Mouse (Mus musculus) macrophage (primary cell): ENCODE data around the gene Tpcn2. TPM values are rescaled to one million over a fixed set of nuclear protein-coding genes. Genes with fewer than 3 reads are reported as not detected.

ENCODE experiments used
- H3K27ac ChIP-seq: fragments of 350-480 bp; formaldehyde crosslinking; 2 replicates; pipeline ENCODE4 v1.9.0; 2021
- H3K36me3 ChIP-seq: fragments of 350-480 bp; formaldehyde crosslinking; 2 replicates; pipeline ENCODE4 v1.9.0; 2021; ENCODE audit errors: inconsistent target
- H3K4me3 ChIP-seq: fragments of 350-480 bp; formaldehyde crosslinking; 2 replicates; pipeline ENCODE4 v1.9.0; 2021; ENCODE audit errors: inconsistent target
- H3K79me2 ChIP-seq: fragments of 350-480 bp; formaldehyde crosslinking; 2 replicates; pipeline ENCODE4 v1.9.0; 2021; ENCODE audit errors: inconsistent target
- WGBS: methylation state at CpG from one replicate; pipeline ENCODE4 v1.1.7; 2026; ENCODE audit warnings: inconsistent platforms; ENCODE audit not compliant: missing documents; 5-methylcytosine and 5-hydroxymethylcytosine counted together
- polyA plus RNA-seq: library from polyadenylated mRNA; stranded (reverse); fragments of 250-400 nt; gene quantifications from 3 replicates; pipeline ENCODE4 v1.2.4, GENCODE M21; 2018; ENCODE audit warnings: inconsistent platforms

Tpcn2 gene
- polyA plus RNA-seq, 1 experiment from 2014 or later, result 52.0 TPM

GRCm38 (mm10) chr7:145211680-145212659 is 71.8 kb downstream of the Tpcn2 start:
- no peaks in the 10 kb centered on the region for H3K79me2 ChIP-seq
- 95% methylated on average over 13 of the region's 14 CpGs for WGBS
- H3K4me3 ChIP-seq, result no peak overlapping the region
- no peaks in the 10 kb centered on the region for H3K36me3 ChIP-seq
- H3K27ac ChIP-seq, result no peak overlapping the region

- H3K79me2 ChIP-seq, result no peaks in the 10 kb centered on the region
- WGBS, result 44% methylated on average over 4 of the region's 4 CpGs
- no peak overlapping the region for H3K27ac ChIP-seq
- H3K36me3 ChIP-seq, result no peaks in the 10 kb centered on the region
- H3K4me3 ChIP-seq, result no peak overlapping the region
These were observed 73.2 kb downstream of the Tpcn2 start for GRCm38 (mm10) chr7:145210477-145211070.

GRCm38 (mm10) chr7:145208006-145208405 is 75.8 kb downstream of the Tpcn2 start, which contains the start of gene 1810010D01Rik:
Gene 1810010D01Rik (minus strand): TSS chr7:145208119.
- no peaks in the 10 kb centered on the region for H3K36me3 ChIP-seq
- H3K27ac ChIP-seq, result no peak within 1 kb of the TSS
- H3K4me3 ChIP-seq, result no peak within 1 kb of the TSS
- 88% methylated on average over 4 of the region's 4 CpGs for WGBS
- no peaks in the 10 kb centered on the region for H3K79me2 ChIP-seq

- WGBS, result 94% methylated on average over 6 of the region's 6 CpGs
- Histone ChIP-seq H3K36me3 (no peaks in the 10 kb centered on the region), H3K4me3 (no peak overlapping the region), H3K27ac (peak overlapping the region; percentile 12; the same call in 1 of the 2 replicates), H3K79me2 (no peaks in the 10 kb centered on the region)
These were observed 77.0 kb downstream of the Tpcn2 start for GRCm38 (mm10) chr7:145206801-145207200.

GRCm38 (mm10) chr7:145206056-145206610 is 77.7 kb downstream of the Tpcn2 start:
- Histone ChIP-seq H3K79me2 (no peaks in the 10 kb centered on the region), H3K4me3 (no peak overlapping the region), H3K27ac (peak overlapping the region; percentile 12; the same call in 1 of the 2 replicates), H3K36me3 (no peaks in the 10 kb centered on the region)
- WGBS, result 29% methylated on average over 29 of the region's 34 CpGs

GRCm38 (mm10) chr7:145205363-145205902 is 78.4 kb downstream of the Tpcn2 start:
- WGBS, result 100% methylated on average over 4 of the region's 4 CpGs
- H3K27ac ChIP-seq, result no peak overlapping the region; the same call in 1 of the 2 replicates
- no peaks in the 10 kb centered on the region for H3K79me2 ChIP-seq
- H3K36me3 ChIP-seq, result no peaks in the 10 kb centered on the region
- H3K4me3 ChIP-seq, result no peak overlapping the region

- Histone ChIP-seq H3K27ac (no peak overlapping the region), H3K36me3 (no peaks in the 10 kb centered on the region), H3K79me2 (no peaks in the 10 kb centered on the region), H3K4me3 (no peak overlapping the region)
- WGBS, result 100% methylated on average over 2 of the region's 2 CpGs
These were observed 84.1 kb downstream of the Tpcn2 start for GRCm38 (mm10) chr7:145199711-145200110.

- no peak overlapping the region for H3K4me3 ChIP-seq
- H3K27ac ChIP-seq, result peak overlapping the region; percentile 87
- no peaks in the 10 kb centered on the region for H3K36me3 ChIP-seq
- no peaks in the 10 kb centered on the region for H3K79me2 ChIP-seq
- WGBS, result 18% methylated on average over 4 of the region's 4 CpGs
These were observed 85.5 kb downstream of the Tpcn2 start for GRCm38 (mm10) chr7:145198223-145198714.

- 80% methylated on average over 3 of the region's 3 CpGs for WGBS
- Histone ChIP-seq H3K79me2 (no peaks in the 10 kb centered on the region), H3K27ac (peak overlapping the region; percentile 87), H3K4me3 (no peak overlapping the region), H3K36me3 (no peaks in the 10 kb centered on the region)
These were observed 86.1 kb downstream of the Tpcn2 start for GRCm38 (mm10) chr7:145197711-145198110.

GRCm38 (mm10) chr7:145197042-145197441 is 86.8 kb downstream of the Tpcn2 start:
- no peaks in the 10 kb centered on the region for H3K36me3 ChIP-seq
- H3K27ac ChIP-seq, result peak overlapping the region; percentile 87
- no peaks in the 10 kb centered on the region for H3K79me2 ChIP-seq
- 89% methylated on average over 3 of the region's 3 CpGs for WGBS
- no peak overlapping the region for H3K4me3 ChIP-seq

GRCm38 (mm10) chr7:145196340-145196739 is 87.5 kb downstream of the Tpcn2 start:
- WGBS, result 97% methylated on average over 6 of the region's 6 CpGs
- Histone ChIP-seq H3K27ac (peak overlapping the region; percentile 87; the same call in 1 of the 2 replicates), H3K79me2 (no peaks in the 10 kb centered on the region), H3K4me3 (no peak overlapping the region), H3K36me3 (no peaks in the 10 kb centered on the region)

GRCm38 (mm10) chr7:145195186-145195927 is 88.5 kb downstream of the Tpcn2 start:
- H3K79me2 ChIP-seq, result no peaks in the 10 kb centered on the region
- H3K4me3 ChIP-seq, result no peak overlapping the region
- WGBS, result 48% methylated on average over 5 of the region's 5 CpGs
- H3K27ac ChIP-seq, result peak overlapping the region; percentile 40
- H3K36me3 ChIP-seq, result no peaks in the 10 kb centered on the region

- Histone ChIP-seq H3K79me2 (no peaks in the 10 kb centered on the region), H3K4me3 (no peak overlapping the region), H3K27ac (peak overlapping the region; percentile 40), H3K36me3 (no peaks in the 10 kb centered on the region)
- whole genome bisulfite sequencing, result 31% methylated on average over 3 of the region's 3 CpGs
These were observed 89.2 kb downstream of the Tpcn2 start for GRCm38 (mm10) chr7:145194455-145195161.
